Mouse (Mus musculus) cerebellum, adult 11-12 months (tissue): ENCODE measurements at regions not wholly inside any gene's neighbourhood (a gene's known extent, or its start where the extent isn't known, plus 50 kb on each side); places are given as distances from the start of the nearest gene placed in this dataset.
"Not testable (repeated sequence)": the region's sequence is repeated elsewhere in the genome, so short reads cannot be mapped to it uniquely, and the experiment has no call there.

Source experiments
- DNase-seq: peaks from one replicate; pipeline ENCODE4 v3.0.0; 2022

DNA sequence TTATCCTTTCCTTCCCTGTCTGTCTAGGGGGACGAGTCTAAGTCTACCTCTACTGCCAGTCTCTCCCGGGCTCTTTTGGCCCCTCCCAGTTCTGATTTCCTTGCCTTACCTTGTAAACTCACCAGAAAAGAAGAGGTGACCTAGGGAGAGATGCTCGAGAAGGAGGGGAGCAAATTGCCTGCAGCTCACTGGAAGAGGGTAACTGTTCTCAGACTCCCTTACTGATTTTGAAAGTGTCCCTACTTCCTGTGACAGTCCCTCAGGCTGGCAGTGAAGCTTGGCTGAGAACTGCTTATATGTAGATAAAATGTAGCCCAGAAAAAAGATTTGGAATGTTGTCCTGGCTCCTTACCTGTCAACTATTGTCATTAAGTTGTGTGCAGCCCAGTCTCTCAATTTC lies 180.6 kb upstream of the Tab2 start:
- no peak for DNase-seq

- no peak for DNase-seq
These were observed 179.2 kb upstream of the Tab2 start for GRCm38 (mm10) chr10:8135272-8135671.

GRCm38 (mm10) chr10:8134398-8134797 lies 178.4 kb upstream of the Tab2 start:
- DNase-seq = no peak

DNA sequence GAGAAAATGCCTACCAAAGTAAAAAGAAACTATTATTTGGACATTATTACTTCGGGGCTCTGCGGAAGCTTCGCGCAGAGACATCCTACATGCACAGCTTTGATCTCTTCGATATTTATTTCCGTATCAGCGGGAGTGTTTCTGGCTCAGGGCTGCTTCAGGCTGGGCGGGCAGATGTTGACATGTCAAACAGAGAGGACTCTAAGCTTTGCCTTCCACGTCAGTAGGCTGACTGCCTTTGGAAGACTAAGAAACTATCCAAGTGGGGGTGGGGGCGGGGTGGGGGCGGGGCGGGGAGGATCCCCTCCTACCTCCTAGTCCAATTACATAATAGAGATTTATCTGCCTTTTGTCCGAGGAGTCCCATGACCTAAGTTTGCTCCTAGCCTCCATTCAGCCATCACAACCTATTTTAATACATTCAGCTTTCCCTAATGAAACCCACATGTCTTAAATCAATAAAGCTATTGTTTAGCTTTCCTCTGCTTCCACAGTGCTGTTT lies 177.5 kb upstream of the Tab2 start:
- DNase-seq = no peak

DNA sequence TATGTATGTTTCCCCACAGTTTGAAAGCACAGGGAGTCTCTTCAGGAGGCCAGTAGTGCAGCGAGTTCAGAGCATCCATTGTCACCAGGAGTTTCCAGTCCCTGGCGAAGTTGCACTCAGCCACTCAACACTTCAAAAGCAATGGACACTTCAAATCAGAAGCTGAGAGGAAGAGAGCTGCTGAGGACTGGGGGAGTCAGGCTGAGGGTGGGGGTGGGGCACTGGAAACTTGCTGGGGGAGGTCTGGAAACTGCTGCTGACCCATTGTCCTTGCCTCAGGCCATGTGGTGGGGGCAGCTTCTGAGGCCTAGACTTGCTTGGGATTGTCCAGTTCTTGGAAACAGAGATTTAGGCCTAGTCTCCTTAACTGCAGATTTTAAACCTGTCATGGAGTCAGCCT lies 176.8 kb upstream of the Tab2 start:
- DNase-seq = no peak

DNA sequence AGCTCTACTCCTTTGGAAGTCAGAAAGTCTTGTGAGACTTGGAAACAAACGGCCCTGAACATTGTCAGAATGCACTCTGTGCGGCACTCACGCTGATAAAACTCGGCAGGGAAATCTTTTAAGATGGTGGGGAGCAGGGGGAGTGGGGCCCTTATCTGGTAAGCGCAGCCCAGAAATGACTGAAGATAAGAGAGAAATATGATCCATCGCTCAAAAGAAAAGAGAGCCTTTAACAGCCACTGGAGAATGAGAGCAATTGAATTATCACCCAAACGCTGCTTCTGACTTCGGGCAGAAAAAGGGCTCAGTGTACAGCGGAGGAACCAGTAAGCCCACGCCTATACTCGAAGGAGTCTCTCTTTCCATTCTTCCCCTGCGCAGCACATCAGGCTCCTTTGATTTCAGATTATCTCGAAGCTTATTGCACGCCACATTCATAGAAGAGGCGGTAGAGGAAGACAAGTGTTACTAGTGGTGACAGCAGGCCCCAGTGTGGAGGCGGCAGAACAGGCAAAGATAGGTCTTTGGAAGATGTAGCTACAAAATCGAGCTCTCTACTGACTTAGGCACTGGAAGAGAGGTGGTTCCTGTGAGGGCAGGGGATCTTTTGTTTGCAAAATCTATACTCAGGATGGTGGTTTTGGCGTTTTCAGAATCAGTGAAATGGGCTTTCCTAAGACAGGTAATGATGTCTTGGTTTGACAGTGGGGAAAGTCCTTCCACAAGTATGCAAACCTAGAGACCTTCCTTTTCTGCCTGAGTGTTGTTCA lies 174.6 kb upstream of the Tab2 start:
- DNase-seq = no peak

DNA sequence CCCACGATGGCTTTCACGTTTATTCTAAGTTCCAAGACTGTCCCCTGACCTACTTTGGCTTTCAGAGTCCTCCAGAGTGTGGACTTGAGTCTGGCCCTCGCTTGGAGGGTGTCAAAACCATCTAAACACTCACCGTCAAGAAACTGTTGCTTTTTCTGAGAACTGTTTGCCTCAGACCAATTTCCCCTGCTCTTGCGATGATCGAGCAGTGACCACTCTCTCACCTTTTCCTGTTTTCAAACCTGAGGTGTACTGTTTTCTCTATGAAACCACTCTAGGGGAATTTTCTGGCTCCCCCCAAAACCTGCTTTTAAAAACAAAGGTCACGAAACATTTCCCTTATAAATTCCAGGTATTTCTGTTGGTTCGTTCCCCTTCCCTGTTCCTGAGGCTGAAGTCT lies 174.0 kb upstream of the Tab2 start:
- no peak for DNase-seq

GRCm38 (mm10) chr10:8124124-8124523 lies 168.1 kb upstream of the Tab2 start:
- no peak for DNase-seq

- DNase-seq = no peak
These were observed 165.9 kb upstream of the Tab2 start for GRCm38 (mm10) chr10:8121895-8122294.

GRCm38 (mm10) chr10:8116821-8117220 lies 160.8 kb upstream of the Tab2 start:
- no peak for DNase-seq

DNA sequence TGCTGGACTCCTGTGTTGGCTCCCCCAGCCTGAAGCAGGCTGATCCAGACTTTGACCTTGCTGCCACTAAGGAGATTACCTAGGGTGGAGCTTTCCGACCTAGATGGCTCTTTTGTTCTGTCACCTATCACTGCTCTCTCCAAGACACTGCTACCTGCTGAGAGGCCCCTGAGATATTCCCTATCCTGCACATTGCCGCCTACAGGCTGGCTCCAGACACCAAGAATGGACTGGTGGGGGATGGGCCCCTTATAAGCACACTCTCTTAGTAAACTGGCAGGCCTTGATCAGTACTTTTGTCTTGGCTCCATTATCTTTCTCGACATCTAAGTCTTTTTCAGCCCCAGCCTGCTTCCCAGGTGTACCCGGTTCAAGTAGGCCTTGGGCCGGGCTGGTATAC lies 158.9 kb upstream of the Tab2 start:
- not testable (repeated sequence) for DNase-seq

DNA sequence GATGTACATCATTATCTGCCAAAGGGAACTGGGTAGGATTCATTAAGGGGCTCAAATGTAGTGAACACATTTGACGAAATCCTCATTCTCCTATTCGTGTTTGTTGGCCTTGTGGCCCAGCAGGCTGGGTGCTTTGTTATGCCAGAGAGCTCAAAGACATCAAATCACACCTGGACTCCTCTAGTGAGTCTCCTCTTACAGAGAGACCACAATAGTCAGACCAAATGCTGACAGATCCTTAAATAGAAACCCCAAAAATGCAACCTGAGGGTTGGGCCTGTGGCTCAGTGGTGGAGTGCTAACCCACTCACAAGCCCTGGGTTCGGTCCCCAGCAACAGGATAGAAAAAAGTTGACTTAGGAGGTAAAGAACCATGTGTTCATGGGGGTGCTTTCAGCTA lies 158.5 kb upstream of the Tab2 start:
- no peak for DNase-seq

DNA sequence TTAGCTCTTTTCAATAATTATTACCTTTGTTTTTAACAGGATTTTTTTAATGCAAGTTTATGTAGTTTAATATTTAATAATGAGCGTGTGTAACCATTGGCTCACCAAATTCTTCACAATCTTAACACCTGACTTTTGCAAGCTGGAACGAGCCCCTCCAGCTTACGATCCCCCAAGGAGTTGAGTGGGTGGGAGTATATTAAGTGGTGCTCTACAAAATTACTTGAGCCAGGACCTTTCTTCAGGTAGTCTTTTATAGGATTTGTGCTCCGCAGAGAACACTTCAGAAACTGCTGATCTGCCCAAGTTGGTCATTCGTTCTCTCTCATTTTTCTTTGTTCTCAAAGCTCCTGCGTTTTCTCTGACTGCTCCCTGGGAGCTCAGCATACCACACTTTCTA lies 144.5 kb upstream of the Tab2 start:
- no peak for DNase-seq

- no peak for DNase-seq
These were observed 139.9 kb upstream of the Tab2 start for GRCm38 (mm10) chr10:8095924-8096323.

DNA sequence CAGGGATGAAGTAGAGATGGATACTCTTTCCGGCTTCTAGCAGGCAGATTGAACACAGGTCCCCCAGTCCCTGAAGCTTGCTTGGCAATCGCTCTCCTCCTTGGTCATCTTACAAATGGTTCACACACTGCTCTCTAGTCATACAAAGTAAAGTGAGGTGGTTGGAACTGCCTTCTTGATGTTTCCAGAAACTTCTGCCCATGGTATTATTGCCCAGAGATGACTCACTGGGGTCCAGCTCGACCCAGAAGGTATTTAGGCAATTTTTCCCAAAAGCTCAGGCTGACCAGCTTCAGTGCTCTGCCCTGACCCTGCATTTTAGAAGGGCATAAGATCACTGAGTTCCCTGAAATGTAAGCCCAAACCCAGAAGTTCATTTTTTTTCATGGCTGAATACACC lies 139.2 kb upstream of the Tab2 start:
- DNase-seq = no peak

GRCm38 (mm10) chr10:8091871-8092552 lies 136.0 kb upstream of the Tab2 start:
- no peak for DNase-seq

- no peak for DNase-seq
These were observed 133.3 kb upstream of the Tab2 start for GRCm38 (mm10) chr10:8089296-8089695.

DNA sequence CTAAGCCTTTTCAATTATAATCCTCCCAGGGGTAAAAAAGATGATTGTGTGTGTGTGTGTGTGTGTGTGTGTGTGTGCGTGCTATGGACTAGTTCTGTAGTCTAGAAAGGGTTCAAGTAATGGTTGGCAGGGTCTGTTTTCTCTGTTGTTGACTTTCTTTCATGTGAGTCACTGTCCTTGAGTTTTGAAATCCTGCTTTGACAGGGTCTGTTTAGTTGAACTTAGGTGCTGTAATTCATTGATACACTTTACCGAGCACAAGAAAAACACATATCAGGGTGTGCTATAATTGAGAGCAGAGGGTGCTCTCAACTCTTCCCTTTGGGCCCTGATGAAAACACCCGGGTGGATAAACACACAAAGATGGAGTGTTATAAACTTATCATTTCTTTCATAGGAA lies 132.7 kb upstream of the Tab2 start:
- no peak for DNase-seq

DNA sequence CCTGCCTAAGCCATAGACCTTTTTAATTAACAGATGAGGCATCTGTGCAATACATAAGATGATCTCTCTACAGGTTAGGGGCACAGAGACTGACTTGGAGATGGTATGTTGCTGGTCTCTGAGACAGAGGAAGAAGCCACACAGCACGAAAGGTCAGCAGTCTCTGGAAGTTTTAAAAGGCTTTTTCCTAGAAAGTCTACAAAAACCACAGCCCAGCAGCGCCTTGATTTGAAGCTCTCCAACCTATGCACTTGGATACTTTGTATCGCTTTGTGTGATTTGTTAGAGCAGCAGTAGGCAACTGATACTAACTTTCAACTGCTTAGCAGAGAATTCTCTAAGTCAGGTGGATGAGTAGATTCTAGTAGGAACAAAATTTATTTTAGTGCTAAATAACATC lies 132.3 kb upstream of the Tab2 start:
- no peak for DNase-seq

- no peak for DNase-seq
These were observed 131.1 kb upstream of the Tab2 start for GRCm38 (mm10) chr10:8087106-8087505.

- no peak for DNase-seq
These were observed 130.4 kb upstream of the Tab2 start for GRCm38 (mm10) chr10:8086442-8086841.

- DNase-seq = no peak
These were observed 122.1 kb upstream of the Tab2 start for GRCm38 (mm10) chr10:8077904-8078811.

DNA sequence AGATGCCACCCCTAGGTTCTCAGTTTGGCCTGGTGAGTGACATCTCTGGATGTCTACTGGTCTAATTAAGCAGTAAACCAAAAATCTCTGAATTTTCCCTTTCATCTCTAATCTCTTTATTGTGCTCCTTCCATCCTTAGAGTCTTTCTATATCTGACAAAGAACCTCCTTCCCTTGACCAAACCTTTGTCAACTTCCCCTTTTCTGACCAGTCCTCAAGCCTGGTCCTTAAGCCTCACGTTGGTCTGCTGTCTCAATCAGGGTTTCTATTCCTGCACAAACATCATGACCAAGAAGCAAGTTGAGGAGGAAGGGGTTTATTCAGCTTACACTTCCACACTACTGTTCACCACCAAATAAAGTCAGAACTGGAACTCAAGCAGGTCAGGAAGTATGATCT lies 116.4 kb upstream of the Tab2 start:
- no peak for DNase-seq

GRCm38 (mm10) chr10:8071858-8072257 lies 115.8 kb upstream of the Tab2 start:
- DNase-seq = no peak
